Mouse (Mus musculus) cerebellum, adult 18-20 months (tissue): Measurements from ENCODE around the gene Tmem167b.
A peak's percentile ranks its signal among the peaks of the same experiment; 100 is the strongest.

Source experiments
- DNase-seq, 2 experiments: peaks; one replicate each; pipeline ENCODE4 v3.0.0; 2021

Tmem167b gene

DNA sequence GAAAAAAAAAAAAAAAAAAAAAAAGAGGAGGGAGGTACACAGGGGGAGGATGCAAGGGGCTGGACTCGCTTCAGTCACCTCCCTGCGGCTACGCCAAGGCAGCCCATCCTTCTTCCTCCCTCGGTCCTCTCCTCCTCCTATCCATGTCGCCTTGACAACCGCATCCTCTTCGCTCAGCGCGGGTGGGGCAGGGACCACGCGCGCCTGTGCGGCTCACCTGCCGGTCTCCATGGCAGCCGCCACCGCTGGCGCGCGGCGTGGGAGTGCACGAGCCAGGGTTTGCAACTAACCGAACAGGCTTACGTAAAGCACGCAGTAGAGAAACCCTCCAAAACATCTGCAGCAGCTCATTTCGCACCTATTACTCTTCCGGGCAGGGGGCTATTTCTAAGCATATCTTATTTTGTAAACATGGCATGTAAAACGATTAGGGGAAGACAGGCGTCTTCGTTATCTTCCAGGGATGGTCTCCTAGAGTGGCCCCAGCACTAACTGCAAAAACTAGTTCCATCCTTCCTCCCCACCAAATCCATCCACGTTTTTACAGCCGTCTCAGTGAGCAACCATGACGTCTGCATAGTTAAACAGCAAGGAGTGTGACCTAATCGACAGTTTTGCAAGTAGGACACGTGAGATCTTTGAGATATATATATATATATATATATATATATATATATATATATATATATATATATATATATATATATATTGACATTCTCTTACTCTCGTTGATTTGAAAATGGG, 25.6 kb downstream of the Tmem167b start, which contains the start of gene 5330417C22Rik:
5330417C22Rik (minus strand) TSS at position 20 of the 744 bp plus-strand sequence.
- DNase-seq: peak; percentile 53 to 59

DNA sequence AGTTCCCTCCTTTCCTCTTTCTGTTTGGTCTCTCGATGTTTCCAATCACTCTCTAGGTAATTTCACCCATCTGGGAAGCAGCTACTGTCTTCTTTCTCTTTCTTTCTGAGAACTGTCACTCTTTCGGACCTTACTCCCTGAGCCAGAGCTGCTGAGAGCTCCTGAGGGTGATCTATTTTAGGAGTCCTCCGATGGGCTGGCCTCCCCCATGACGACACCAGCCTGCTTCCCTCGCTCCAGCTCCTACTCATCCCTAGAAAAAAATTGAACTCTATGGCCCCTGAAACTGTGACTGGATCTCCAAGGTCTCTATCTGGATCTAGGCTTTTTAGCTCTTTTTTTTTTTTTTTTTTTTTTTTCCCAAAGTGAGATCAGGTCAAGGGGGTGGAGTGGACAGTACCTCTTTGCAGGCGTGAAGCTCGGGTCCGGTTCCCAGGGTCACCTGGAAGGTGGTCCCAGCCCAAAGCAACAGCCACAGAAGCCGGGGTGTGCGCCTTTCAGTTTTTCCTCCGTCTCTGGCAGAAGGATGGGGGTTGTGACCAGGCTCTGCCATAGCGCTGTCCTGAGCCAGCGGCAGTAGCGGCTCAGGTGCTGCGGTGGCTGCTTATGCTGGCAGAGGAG, 26.3 kb downstream of the Tmem167b start:
- DNase-seq: no peak

DNA sequence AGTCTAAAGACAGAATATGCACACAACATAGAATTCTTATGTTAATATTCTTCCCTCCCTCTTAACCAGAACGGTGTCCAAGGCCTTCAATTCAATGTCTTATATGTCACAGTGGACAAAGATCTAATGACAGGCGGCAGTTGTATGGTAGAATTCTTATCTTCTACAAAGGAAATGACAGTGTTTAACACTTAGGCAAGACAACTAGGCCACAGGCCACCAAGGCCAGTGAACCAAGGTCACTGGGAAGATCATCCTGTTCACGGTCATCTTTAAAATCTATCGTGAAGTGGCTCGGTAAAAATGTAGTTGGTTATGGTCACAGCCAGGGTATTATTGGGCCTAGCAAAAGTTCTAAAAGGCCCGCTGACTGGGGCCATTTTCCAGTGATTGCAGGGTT, 28.3 kb downstream of the Tmem167b start, which contains the start of gene 1700013F07Rik:
1700013F07Rik (plus strand) TSS at position 200 of the 400 bp plus-strand sequence.
- DNase-seq: no peak

DNA sequence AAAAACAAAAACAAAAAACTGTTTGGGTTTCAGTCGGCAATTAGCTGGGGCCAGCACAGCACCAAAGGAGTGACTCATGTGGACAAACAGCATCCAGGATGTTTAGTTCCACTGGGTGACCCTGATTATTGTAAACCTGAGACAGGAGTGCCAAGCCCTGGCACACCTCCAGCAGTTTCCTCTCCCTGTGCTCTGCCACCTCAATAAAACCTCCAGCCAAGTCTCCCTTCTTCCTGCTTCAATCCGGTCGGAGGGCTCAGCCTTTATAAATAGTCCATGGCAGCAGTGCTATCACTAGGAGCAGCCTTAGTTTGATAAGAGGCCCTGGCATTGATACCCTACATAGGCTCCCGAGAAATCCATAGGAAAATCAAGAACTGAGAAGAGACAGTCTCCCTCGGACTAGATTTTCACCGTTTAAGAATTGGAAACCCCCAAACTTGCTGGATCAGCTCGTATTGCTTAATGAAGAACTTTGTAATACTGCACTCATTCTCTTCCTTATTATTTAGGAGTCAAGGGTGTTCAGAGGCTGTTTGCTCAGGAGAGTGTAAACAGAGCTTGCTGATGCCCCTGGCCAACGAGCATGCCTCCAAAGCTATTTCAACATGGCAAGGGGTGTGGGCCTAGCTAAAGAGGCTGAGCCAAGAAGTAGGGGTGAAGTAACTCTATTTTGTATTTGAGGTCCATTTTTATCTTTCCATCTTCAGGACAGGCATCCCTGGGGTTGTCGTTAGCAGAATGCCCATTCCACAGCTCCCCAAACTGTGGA, 29.0 kb downstream of the Tmem167b start:
- peak; percentile 7 to 12 for DNase-seq

DNA sequence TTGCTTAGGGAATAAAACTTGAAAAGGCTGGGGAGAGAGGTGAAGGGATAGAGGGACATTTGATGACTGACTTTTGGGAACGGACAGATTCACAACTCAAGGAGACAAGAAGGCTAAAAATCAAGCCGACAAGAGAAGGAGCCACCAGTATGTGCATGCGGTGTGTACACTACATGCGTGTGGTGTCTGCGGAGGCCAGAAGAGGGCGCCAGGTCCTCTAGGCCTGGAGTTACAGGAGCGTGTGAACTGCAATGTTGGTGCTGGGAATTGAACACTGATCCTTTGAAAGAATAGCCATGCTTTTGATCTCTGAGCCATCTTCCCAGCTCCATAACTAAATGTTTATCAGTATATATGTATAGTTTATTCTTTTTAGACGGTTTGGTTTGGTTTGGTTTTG, 33.8 kb downstream of the Tmem167b start:
- DNase-seq: no peak

DNA sequence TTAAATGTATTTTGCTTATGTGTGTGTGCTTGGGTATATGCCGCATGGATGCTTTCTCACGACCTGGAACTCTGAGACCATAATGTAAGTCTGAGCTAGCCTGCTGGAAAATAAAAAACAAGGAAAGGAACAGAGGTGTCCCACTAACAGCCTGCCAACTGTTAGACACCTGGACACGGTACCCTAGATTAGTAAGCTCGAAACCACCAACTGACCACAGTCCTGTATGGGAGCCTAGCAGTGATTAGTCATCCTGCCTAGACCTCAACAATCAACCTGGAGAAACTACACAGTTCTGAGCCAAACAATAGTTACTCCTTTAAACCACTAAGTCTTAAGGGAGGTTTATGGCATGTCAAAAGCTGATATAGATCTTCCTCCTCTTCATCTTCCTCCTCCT, 38.9 kb downstream of the Tmem167b start:
- no peak for DNase-seq

DNA sequence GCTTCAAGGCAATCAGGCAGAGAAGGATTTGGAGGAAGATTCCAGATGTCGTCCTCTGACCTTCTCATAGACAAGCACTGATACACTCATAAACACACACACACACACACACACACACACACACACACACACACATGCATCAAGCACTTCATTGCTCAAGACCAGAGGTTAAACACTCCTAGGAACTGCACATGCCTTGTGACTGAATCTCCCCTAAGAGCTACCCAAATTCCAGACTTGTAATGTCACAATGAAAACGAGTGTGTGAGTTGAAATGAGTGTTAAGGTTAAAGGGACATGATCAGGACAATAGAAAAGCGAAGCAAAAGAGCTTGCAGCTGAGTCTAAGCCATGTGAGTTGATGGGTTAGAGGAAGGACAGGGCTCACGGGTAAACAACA, 44.0 kb downstream of the Tmem167b start:
- DNase-seq: no peak

DNA sequence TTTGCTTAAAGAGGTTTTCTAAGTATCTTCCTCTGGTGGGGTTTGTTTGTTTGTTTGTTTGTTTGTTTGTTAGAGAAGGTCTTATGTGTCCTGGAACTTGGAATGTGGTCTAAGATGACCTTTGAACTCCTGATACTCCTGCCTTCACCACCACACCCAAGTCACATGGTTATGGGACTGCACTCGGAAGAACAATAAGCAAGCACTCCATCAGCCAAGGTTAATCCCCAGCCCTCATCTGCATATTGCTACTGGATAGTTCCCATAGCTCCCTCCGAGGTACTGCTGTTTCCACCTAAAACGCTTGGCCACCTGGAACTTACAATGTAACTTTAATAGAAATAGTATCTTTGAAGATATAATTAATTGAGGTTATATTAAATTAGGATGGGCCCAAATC, 48.8 kb downstream of the Tmem167b start:
- DNase-seq: no peak

DNA sequence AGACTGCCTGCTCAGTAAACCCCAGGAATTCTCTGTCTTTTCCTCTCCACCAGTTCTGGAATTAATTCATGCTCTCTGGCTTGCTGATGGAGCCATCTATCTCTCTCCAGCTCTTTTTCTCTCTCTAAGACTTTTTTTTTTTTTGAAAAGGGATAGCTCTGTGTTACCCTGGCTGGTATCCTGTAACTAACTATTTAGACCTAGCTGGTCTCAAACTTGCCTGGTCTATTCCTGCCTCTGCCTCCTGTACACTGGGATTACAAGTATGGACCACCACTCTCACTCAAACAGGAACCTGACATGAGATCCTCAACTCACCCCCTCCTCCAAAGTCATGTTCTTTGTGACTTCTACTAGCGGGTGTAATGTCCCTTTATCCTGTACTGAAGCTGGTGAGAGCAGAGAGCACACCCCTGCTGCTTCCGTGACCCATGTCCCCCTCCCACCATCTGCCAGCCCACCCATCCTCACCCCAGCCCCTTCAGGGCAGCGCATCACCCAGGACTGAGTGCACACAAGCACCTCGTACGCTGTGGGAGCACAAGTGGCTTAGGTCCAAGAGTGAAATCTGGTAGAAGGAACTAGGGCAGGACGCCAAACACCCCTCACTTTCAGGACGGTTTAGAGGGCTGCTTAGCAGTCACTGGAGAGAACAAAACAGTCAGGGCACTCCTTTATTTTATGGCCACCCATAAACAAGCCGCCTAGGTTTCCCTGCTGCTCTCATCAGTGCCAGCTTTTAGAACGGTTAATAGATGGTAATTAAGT, 51.4 kb downstream of the Tmem167b start:
- DNase-seq: no peak

DNA sequence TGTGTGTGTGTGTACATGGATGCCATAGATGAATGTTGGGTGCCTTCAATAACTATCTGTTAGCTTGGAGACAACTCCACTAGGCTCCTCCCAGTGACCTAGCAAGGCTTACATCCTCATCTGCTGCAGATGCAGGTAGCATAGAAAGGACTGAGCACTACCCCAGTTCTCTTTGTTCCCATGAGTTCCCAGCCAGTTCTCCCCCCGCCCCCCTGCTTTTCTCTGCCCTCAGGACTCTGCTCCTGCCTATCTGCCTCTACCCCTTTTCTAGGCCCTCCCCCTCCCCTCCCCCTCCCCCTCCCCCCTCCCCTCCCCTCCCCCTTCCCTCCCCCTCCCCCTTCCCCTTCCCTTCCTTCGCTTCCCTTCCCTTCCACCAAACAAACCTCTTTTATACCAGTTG, 52.1 kb downstream of the Tmem167b start:
- no peak for DNase-seq

DNA sequence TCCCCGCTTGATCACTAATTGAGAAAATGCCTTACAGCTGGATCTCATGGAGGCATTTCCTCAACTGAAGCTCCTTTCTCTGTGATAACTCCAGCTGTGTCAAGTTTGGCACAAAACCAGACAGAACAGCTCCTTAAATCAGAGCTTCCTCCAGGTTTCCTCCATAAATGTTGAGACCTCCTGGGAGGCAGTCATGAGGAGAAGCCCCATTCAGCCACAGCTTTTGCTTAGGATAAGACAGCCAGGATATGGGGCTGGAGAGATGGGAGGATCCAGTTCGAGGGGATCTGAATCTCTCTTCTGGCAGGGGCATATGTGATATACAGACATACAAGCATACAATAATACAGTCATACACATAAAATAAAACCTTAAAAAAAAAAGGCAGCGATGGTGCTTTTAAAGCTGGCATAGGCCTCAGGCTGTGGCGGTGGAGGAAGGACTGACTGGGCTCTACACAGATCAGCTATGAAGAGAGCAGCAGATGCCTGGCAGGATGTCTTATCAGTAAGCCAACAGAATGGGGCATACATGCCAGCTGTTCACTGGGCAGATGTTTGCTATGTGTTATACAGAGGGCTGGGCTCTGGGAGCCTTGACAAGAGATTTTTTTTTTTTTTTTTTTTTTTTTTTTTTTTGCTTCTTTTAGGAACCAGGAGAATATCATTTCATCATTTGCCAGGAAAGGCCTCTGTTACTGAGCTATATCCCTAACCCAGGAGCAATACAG, 53.4 kb downstream of the Tmem167b start:
- no peak for DNase-seq
